Mouse (Mus musculus): ENCODE data around the gene Rab15. TPM values are rescaled to one million over a fixed set of nuclear protein-coding genes. Genes with fewer than 3 reads are reported as not detected.
"Not testable (repeated sequence)": the region's sequence is repeated elsewhere in the genome, so short reads cannot be mapped to it uniquely, and the experiment has no call there.

Gene Rab15
- polyA plus RNA-seq, 1 experiment: 0.13 TPM

DNA sequence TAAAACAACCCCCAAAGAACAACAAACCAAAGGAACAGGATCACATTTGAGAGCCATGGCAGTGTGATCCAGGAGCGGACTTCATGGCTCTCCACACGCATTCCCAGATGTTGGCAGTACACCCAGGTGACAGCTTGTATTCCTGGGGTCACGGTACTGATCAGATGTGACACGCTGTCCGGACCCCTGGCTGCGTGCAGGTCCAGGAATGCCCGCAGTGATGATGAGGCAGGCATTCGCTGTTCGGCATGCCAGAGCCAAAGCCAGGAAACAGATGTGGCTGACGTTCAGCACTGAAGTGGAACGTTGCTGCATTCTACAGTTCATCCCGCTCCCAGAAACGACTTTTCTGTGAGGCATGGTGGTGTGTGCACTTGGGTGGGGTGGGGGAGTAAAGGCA lies 42.6 kb upstream of the Rab15 start:
- Histone ChIP-seq H3K4me2 (ENCODE audit: low read depth) (no peak overlapping the region), H3K27me3 (ENCODE audit: control insufficient read depth, insufficient read depth, insufficient read length) (no peaks in the 10 kb centered on the region), H3K79me2 (ENCODE audit: control insufficient read depth, insufficient read depth) (no peaks in the 10 kb centered on the region), H3ac (ENCODE audit: control insufficient read depth, insufficient read length) (no peak overlapping the region), H3K4me3 (no peak overlapping the region), H3K36me3 (ENCODE audit: control insufficient read depth, insufficient read depth) (no peaks in the 10 kb centered on the region)
- TF ChIP-seq TCF3 (IDR thresholded peaks at IDR 0.05; ENCODE audit: insufficient read length, low read depth) (no peak), MYOG (IDR thresholded peaks at IDR 0.05; ENCODE audit: control insufficient read depth in 1 of 3, insufficient read depth in 1 of 3, insufficient read length in 2 of 3, low read depth in 2 of 3) (no peak), MAX (IDR thresholded peaks at IDR 0.05; ENCODE audit: low read depth) (no peak), POLR2AphosphoS2 (IDR thresholded peaks at IDR 0.05; ENCODE audit: insufficient read length, low read depth) (no peak), CEBPB (IDR thresholded peaks at IDR 0.05; ENCODE audit: insufficient read depth, poor library complexity, severe bottlenecking) (no peak), TCF12 (IDR thresholded peaks at IDR 0.05; ENCODE audit: insufficient read depth, poor library complexity, severe bottlenecking) (no peak), E2F4 (IDR thresholded peaks at IDR 0.05; ENCODE audit: insufficient read depth) (no peak), REST (IDR thresholded peaks at IDR 0.05; ENCODE audit: insufficient read depth, insufficient read length) (no peak), SRF (IDR thresholded peaks at IDR 0.05; ENCODE audit: control insufficient read depth, insufficient read length, low read depth) (no peak), MYOD1 (IDR thresholded peaks at IDR 0.05; ENCODE audit: control insufficient read depth in 1 of 3, insufficient read length in 2 of 3, low read depth in 2 of 3) (no peak), USF1 (IDR thresholded peaks at IDR 0.05; ENCODE audit: low read depth) (no peak), POLR2A (IDR thresholded peaks at IDR 0.05; ENCODE audit: insufficient read length, low read depth) (no peak)

- peak overlapping the region; percentile 32 for H3K4me2 ChIP-seq (ENCODE audit: low read depth)
- H3K36me3 ChIP-seq (ENCODE audit: control insufficient read depth, insufficient read depth): no peaks in the 10 kb centered on the region
- no peaks in the 10 kb centered on the region for H3K27me3 ChIP-seq (ENCODE audit: control insufficient read depth, insufficient read depth, insufficient read length)
- no peaks in the 10 kb centered on the region for H3K79me2 ChIP-seq (ENCODE audit: control insufficient read depth, insufficient read depth)
- H3K4me3 ChIP-seq: no peak overlapping the region
- no peak overlapping the region for H3ac ChIP-seq (ENCODE audit: control insufficient read depth, insufficient read length)
- TF ChIP-seq SRF (IDR thresholded peaks at IDR 0.05; ENCODE audit: control insufficient read depth, insufficient read length, low read depth): no peak
- TF ChIP-seq MYOD1 (IDR thresholded peaks at IDR 0.05; ENCODE audit: control insufficient read depth in 1 of 3, insufficient read length in 2 of 3, low read depth in 2 of 3): peak in 1 of 3 experiments; percentile 17
These were observed 40.9 kb upstream of the Rab15 start for GRCm38 (mm10) chr12:76863651-76864050.

DNA sequence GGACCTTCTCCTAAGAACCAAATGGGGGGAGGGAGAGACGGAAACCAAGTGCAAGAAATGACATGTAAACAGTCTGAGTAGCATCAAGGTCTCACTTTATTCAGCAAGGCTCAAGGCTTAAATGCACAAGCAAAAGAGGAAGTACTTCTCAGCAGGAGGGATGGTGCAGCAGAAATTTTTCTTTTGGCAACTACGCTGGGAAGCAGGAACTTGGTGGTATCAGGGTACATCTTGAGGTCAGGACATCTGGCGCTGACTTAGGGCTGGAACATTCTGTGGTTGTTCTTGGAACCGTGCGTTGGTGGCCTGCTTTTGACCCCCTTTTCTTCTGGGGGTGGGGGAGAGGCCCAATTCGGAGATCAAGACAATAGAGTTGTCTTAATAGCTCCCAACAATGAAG lies 36.1 kb upstream of the Rab15 start:
- not testable (repeated sequence) for H3K27me3 ChIP-seq (ENCODE audit: control insufficient read depth, insufficient read depth, insufficient read length); H3K79me2 ChIP-seq (ENCODE audit: control insufficient read depth, insufficient read depth); H3K36me3 ChIP-seq (ENCODE audit: control insufficient read depth, insufficient read depth); H3K4me2 ChIP-seq (ENCODE audit: low read depth); H3ac ChIP-seq (ENCODE audit: control insufficient read depth, insufficient read length); H3K4me3 ChIP-seq

- no peak overlapping the region for H3ac ChIP-seq (ENCODE audit: control insufficient read depth, insufficient read length)
- no peaks in the 10 kb centered on the region for H3K79me2 ChIP-seq (ENCODE audit: control insufficient read depth, insufficient read depth)
- H3K4me2 ChIP-seq (ENCODE audit: low read depth): no peak overlapping the region
- no peaks in the 10 kb centered on the region for H3K36me3 ChIP-seq (ENCODE audit: control insufficient read depth, insufficient read depth)
- H3K4me3 ChIP-seq: no peak overlapping the region
- no peak for TF ChIP-seq USF1 (IDR thresholded peaks at IDR 0.05; ENCODE audit: low read depth)
- no peak for TF ChIP-seq POLR2A (IDR thresholded peaks at IDR 0.05; ENCODE audit: insufficient read length, low read depth)
- no peak for TF ChIP-seq REST (IDR thresholded peaks at IDR 0.05; ENCODE audit: insufficient read depth, insufficient read length)
- no peak for TF ChIP-seq CEBPB (IDR thresholded peaks at IDR 0.05; ENCODE audit: insufficient read depth, poor library complexity, severe bottlenecking)
- no peak for TF ChIP-seq TCF3 (IDR thresholded peaks at IDR 0.05; ENCODE audit: insufficient read length, low read depth)
- no peak for TF ChIP-seq SRF (IDR thresholded peaks at IDR 0.05; ENCODE audit: control insufficient read depth, insufficient read length, low read depth)
- no peak for TF ChIP-seq MYOD1 (IDR thresholded peaks at IDR 0.05; ENCODE audit: control insufficient read depth in 1 of 3, insufficient read length in 2 of 3, low read depth in 2 of 3)
- TF ChIP-seq MYOG (IDR thresholded peaks at IDR 0.05; ENCODE audit: control insufficient read depth in 1 of 3, insufficient read depth in 1 of 3, insufficient read length in 2 of 3, low read depth in 2 of 3): no peak
- no peak for TF ChIP-seq TCF12 (IDR thresholded peaks at IDR 0.05; ENCODE audit: insufficient read depth, poor library complexity, severe bottlenecking)
- TF ChIP-seq MAX (IDR thresholded peaks at IDR 0.05; ENCODE audit: low read depth): no peak
- TF ChIP-seq E2F4 (IDR thresholded peaks at IDR 0.05; ENCODE audit: insufficient read depth): no peak
- H3K27me3 ChIP-seq (ENCODE audit: control insufficient read depth, insufficient read depth, insufficient read length): no peaks in the 10 kb centered on the region
These were observed 34.4 kb upstream of the Rab15 start for GRCm38 (mm10) chr12:76857087-76857486.

DNA sequence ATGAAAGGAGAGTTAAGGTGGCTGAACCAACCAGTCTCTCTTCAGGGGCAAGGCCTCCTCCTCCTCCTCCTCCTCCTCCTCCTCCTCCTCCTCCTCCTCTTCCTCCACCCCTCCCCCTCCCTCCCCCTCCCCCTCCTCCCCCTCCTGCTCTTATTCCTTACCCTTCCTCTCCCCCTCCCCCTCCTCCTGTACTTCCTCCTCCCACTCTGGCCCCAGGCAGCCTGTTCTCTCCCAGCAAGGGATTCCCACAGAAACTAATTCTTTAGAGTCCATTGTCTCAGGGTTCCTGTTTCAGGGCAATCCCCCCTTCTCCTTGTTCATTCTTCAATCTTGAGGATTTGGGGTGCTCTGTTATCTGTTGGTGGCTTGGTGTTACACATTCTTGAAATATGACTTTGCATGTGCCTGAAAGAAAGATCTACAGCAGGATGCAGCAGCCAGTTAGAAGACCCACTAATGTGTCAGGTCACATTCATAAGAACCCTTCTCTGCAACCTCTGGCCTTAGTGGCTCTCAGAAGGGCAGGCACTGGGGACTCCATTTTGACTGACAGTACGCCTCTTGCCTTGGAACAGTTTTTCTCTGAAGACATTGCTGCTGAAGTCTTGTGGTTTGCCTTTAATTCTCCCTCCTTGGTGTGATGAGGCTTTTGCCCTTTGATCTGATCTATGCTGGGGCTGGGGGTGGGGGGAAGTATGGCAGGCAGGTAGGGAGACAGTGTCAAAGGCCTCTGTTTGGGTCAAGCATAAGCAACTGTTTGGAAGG lies 30.9 kb upstream of the Rab15 start:
- Histone ChIP-seq H3ac (ENCODE audit: control insufficient read depth, insufficient read length) (no peak overlapping the region), H3K79me2 (ENCODE audit: control insufficient read depth, insufficient read depth) (peaks cover 1% of the 10 kb centered on the region), H3K36me3 (ENCODE audit: control insufficient read depth, insufficient read depth) (no peaks in the 10 kb centered on the region), H3K27me3 (ENCODE audit: control insufficient read depth, insufficient read depth, insufficient read length) (no peaks in the 10 kb centered on the region), H3K4me3 (no peak overlapping the region), H3K4me2 (ENCODE audit: low read depth) (no peak overlapping the region)
- TF ChIP-seq POLR2A (IDR thresholded peaks at IDR 0.05; ENCODE audit: insufficient read length, low read depth): no peak
- TF ChIP-seq POLR2AphosphoS2 (IDR thresholded peaks at IDR 0.05; ENCODE audit: insufficient read length, low read depth): no peak
- no peak for TF ChIP-seq SRF (IDR thresholded peaks at IDR 0.05; ENCODE audit: control insufficient read depth, insufficient read length, low read depth)
- no peak for TF ChIP-seq E2F4 (IDR thresholded peaks at IDR 0.05; ENCODE audit: insufficient read depth)
- no peak for TF ChIP-seq REST (IDR thresholded peaks at IDR 0.05; ENCODE audit: insufficient read depth, insufficient read length)
- TF ChIP-seq MYOG (IDR thresholded peaks at IDR 0.05; ENCODE audit: control insufficient read depth in 1 of 3, insufficient read depth in 1 of 3, insufficient read length in 2 of 3, low read depth in 2 of 3): no peak
- no peak for TF ChIP-seq TCF12 (IDR thresholded peaks at IDR 0.05; ENCODE audit: insufficient read depth, poor library complexity, severe bottlenecking)
- no peak for TF ChIP-seq CEBPB (IDR thresholded peaks at IDR 0.05; ENCODE audit: insufficient read depth, poor library complexity, severe bottlenecking)

Data from myocyte (in vitro differentiated cells).